Mouse (Mus musculus): ENCODE results near the gene Vps52. TPM values are rescaled to one million over a fixed set of nuclear protein-coding genes. Genes with fewer than 3 reads are reported as not detected.

Vps52 gene
- polyA plus RNA-seq, 1 experiment from 2014 or later, result 42.4 TPM

- Histone ChIP-seq H3K36me3 (peaks cover 20% of the 10 kb centered on the region), H3K9ac (no peak overlapping the region), H3K4me3 (replicated peaks) (no peak overlapping the region), H3K9me3 (no peaks in the 10 kb centered on the region), H3K27ac (no peak overlapping the region), H3K4me2 (no peak overlapping the region), H3K27me3 (replicated peaks) (no peaks in the 10 kb centered on the region), H3K4me1 (peaks cover 20% of the 10 kb centered on the region)
- no peak for ATAC-seq (ENCODE audit: insufficient read depth, low FRiP score, low read depth)
- 80% methylated on average over 21 of the region's 21 CpGs for WGBS
These were observed 20.1 kb upstream of the Vps52 start for GRCm38 (mm10) chr17:33935422-33936055.

DNA sequence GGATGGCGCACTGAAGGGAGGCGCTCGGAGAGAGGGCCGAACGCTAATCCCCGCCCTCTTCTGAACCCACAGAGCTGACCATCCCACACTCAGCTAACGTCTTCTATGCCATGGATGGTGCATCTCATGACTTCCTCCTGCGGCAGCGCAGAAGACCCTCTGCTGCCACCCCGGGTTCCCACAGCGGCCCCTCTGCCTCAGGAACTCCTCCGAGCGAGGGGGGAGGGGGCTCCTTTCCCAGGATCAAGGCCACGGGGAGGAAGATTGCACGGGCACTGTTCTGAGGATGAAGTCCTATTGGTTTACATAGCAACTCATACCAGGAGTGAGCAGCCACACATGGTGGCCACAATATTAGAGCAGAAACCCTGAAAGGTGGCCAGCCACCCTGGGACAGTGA is 18.6 kb upstream of the Vps52 start:
- Histone ChIP-seq H3K9me3 (no peaks in the 10 kb centered on the region), H3K36me3 (peaks cover 20% of the 10 kb centered on the region), H3K9ac (no peak overlapping the region), H3K4me2 (no peak overlapping the region), H3K27ac (no peak overlapping the region), H3K27me3 (replicated peaks) (no peaks in the 10 kb centered on the region), H3K4me1 (peaks cover 23% of the 10 kb centered on the region), H3K4me3 (replicated peaks) (no peak overlapping the region)
- WGBS, result 79% methylated on average over 15 of the region's 15 CpGs
- ATAC-seq (ENCODE audit: insufficient read depth, low FRiP score, low read depth), result no peak

GRCm38 (mm10) chr17:33938783-33939182 is 16.8 kb upstream of the Vps52 start:
- Histone ChIP-seq H3K4me2 (peak overlapping the region; percentile 94), H3K4me3 (replicated peaks) (peak overlapping the region; percentile 89; the same call in 1 of the 2 replicates), H3K4me1 (peaks cover 24% of the 10 kb centered on the region), H3K9ac (no peak overlapping the region), H3K9me3 (no peaks in the 10 kb centered on the region), H3K36me3 (peaks cover 23% of the 10 kb centered on the region), H3K27ac (no peak overlapping the region), H3K27me3 (replicated peaks) (no peaks in the 10 kb centered on the region)
- 75% methylated on average over 11 of the region's 11 CpGs for WGBS
- no peak for ATAC-seq (ENCODE audit: insufficient read depth, low FRiP score, low read depth)

GRCm38 (mm10) chr17:33940206-33940805 is 15.3 kb upstream of the Vps52 start, which contains the start of the genes Pfdn6 and Wdr46:
TSS of gene Pfdn6 (minus strand) at chr17:33940343.
TSS of gene Wdr46 (plus strand) at chr17:33940660.
- H3K4me1 ChIP-seq, result peaks cover 24% of the 10 kb centered on the region
- H3K4me3 ChIP-seq (replicated peaks), result peak within 1 kb of the TSS; percentile 89
- H3K36me3 ChIP-seq, result peaks cover 31% of the 10 kb centered on the region
- H3K9ac ChIP-seq, result peak within 1 kb of the TSS; percentile 82
- under 1% methylated on average over 36 of the region's 36 CpGs for WGBS
- ATAC-seq (ENCODE audit: insufficient read depth, low FRiP score, low read depth), result peak; percentile 90
- no peaks in the 10 kb centered on the region for H3K27me3 ChIP-seq (replicated peaks)
- H3K4me2 ChIP-seq, result peak within 1 kb of the TSS; percentile 94
- H3K9me3 ChIP-seq, result no peaks in the 10 kb centered on the region
- peak within 1 kb of the TSS; percentile 78 for H3K27ac ChIP-seq

DNA sequence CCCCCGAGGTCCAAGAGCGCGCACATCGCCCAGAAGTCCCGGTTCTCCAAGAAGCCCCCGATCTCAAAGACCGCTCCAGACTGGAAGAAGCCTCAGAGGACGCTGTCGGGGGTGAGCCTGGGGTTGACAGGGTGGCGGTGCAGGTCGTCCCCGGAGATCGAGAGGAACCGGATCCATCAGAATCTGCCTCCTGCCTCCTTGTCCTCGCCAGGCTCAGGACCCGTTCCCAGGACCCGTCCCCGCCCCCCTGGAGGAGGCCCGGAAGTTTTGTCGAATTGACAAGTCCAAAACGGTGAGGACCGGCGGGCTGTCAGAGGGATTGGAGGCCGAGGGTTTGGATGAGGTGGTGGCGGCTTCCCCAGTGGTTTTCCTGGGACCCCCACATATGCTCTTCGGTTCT is 14.6 kb upstream of the Vps52 start:
- Histone ChIP-seq H3K27me3 (replicated peaks) (no peaks in the 10 kb centered on the region), H3K4me3 (replicated peaks) (peak overlapping the region; percentile 89), H3K9ac (peak overlapping the region; percentile 82), H3K4me2 (peak overlapping the region; percentile 94), H3K9me3 (no peaks in the 10 kb centered on the region), H3K36me3 (peaks cover 25% of the 10 kb centered on the region), H3K27ac (no peak overlapping the region), H3K4me1 (peaks cover 24% of the 10 kb centered on the region)
- WGBS, result 2% methylated on average over 26 of the region's 26 CpGs
- ATAC-seq (ENCODE audit: insufficient read depth, low FRiP score, low read depth), result no peak

- no peaks in the 10 kb centered on the region for H3K9me3 ChIP-seq
- WGBS, result 48% methylated on average over 19 of the region's 19 CpGs
- ATAC-seq (ENCODE audit: insufficient read depth, low FRiP score, low read depth), result no peak
These were observed 14.2 kb upstream of the Vps52 start for GRCm38 (mm10) chr17:33941381-33941780.

GRCm38 (mm10) chr17:33943454-33943853 is 12.2 kb upstream of the Vps52 start:
- ATAC-seq (ENCODE audit: insufficient read depth, low FRiP score, low read depth), result no peak
- no peak overlapping the region for H3K27ac ChIP-seq
- no peaks in the 10 kb centered on the region for H3K9me3 ChIP-seq
- H3K36me3 ChIP-seq, result peaks cover 17% of the 10 kb centered on the region
- no peaks in the 10 kb centered on the region for H3K27me3 ChIP-seq (replicated peaks)
- no peak overlapping the region for H3K4me3 ChIP-seq (replicated peaks)
- H3K4me2 ChIP-seq, result no peak overlapping the region
- 92% methylated on average over 15 of the region's 15 CpGs for WGBS
- no peak overlapping the region for H3K9ac ChIP-seq
- H3K4me1 ChIP-seq, result peaks cover 24% of the 10 kb centered on the region

More at GRCm38 (mm10) chr17:33941381-33941780, 14.2 kb upstream of the Vps52 start:
- Histone ChIP-seq H3K4me2 (peak overlapping the region; percentile 94), H3K27me3 (replicated peaks) (no peaks in the 10 kb centered on the region), H3K4me3 (replicated peaks) (peak overlapping the region; percentile 89), H3K9ac (peak overlapping the region; percentile 82), H3K4me1 (peaks cover 24% of the 10 kb centered on the region), H3K27ac (no peak overlapping the region), H3K36me3 (peaks cover 25% of the 10 kb centered on the region)

DNA sequence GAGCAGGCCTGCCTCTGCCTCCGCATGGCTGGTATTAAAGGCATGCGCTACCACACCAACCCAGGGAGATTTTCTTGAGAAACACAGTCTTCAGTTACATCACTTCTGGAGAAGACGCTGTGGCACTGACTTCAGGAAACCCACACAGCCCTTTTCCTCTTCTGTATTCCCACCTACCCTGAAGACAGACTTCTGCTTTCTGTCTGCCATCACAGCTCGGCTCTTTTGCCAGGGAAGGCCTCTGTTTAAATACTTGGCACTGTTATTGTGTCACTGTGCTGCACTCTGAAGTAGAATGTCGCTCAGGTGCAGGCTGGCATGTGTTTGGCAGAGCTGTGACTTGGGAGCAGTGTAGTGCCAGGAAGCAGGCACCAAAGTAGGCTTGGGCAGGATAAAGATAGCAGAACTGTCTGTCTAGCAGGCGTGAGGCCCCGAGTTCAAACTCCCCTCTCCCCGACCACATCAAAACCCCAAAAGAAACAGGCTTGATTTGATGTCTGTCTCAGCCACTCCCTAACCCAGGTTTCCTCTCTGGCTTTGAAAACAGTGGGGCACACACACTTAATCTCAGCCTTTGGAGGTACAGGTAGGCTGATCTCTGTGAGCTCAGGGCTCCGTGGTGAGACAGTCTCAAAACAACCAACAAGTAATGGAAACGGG is 8.1 kb upstream of the Vps52 start:
- Histone ChIP-seq H3K9me3 (no peaks in the 10 kb centered on the region), H3K36me3 (peaks cover 19% of the 10 kb centered on the region), H3K9ac (no peak overlapping the region), H3K27me3 (replicated peaks) (no peaks in the 10 kb centered on the region), H3K27ac (no peak overlapping the region), H3K4me1 (peaks cover 24% of the 10 kb centered on the region), H3K4me3 (replicated peaks) (no peak overlapping the region), H3K4me2 (no peak overlapping the region)
- ATAC-seq (ENCODE audit: insufficient read depth, low FRiP score, low read depth), result no peak
- 84% methylated on average over 10 of the region's 10 CpGs for WGBS

DNA sequence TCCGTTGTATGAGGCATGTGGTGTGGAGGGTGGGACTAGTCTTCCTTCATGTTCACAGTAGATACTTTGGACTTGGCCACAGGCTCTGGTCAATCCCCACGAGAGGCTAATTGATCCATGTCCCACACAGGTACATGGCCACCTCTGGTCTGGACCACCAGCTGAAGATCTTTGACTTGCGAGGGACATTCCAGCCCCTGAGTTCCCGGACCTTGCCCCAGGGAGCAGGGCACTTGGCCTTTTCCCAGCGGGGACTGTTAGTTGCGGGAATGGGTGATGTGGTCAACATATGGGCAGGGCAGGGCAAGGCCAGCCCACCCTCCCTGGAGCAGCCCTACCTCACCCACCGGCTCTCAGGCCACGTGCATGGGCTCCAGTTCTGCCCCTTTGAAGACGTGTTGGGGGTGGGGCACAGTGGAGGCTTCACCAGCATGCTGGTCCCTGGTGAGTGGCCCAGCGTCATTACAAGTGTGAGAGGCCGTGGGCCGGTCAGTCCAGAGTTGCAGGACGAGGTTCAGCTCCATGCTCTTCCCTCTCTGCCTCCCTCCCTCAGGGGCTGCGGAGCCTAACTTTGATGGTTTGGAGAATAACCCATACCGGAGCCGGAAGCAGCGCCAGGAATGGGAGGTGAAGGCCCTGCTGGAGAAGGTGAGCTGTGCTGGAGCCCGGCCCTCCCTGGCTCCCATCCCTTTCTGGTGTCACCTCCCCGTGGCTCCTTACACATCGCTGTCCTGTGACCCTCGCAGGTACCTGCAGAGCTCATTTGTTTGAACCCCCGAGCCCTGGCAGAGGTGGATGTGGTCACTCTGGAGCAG is 7.3 kb upstream of the Vps52 start:
- H3K9me3 ChIP-seq, result no peaks in the 10 kb centered on the region
- peak overlapping the region; percentile 4; the same call in 1 of the 2 replicates for H3K27ac ChIP-seq
- no peak overlapping the region for H3K4me2 ChIP-seq
- peaks cover 31% of the 10 kb centered on the region for H3K4me1 ChIP-seq
- no peaks in the 10 kb centered on the region for H3K27me3 ChIP-seq (replicated peaks)
- ATAC-seq (ENCODE audit: insufficient read depth, low FRiP score, low read depth), result no peak
- peaks cover 25% of the 10 kb centered on the region for H3K36me3 ChIP-seq
- no peak overlapping the region for H3K4me3 ChIP-seq (replicated peaks)
- WGBS, result 85% methylated on average over 22 of the region's 22 CpGs
- no peak overlapping the region for H3K9ac ChIP-seq

DNA sequence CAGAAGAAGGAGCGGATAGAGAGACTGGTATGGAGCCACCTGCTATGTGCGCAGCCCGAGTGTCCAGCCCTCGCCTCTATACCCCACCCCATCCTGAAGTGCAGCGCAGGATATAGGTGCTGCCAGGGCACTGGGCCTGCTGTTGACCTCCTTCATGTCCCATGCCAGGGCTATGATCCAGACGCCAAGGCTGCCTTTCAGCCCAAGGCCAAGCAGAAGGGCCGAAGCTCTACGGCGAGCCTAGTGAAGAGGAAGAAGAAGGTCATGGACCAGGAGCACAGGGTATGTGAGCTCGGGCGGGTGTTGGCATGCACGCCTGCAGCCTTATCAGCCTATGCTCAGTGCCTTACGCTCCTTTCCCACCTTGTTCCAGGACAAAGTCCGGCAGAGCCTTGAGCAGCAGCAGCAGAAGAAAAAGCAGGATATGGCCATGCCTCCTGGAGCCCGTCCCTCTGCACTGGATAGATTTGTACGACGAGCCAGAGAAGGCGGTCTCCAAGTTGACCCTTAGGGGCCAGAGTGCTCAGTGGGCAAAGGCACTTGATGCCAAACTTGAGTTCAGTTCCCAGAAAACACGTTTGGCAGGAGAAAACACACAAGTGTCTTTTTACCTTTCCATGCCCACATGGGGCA is 6.6 kb upstream of the Vps52 start:
- H3K27ac ChIP-seq, result peak overlapping the region; percentile 26; the same call in 1 of the 2 replicates
- peaks cover 21% of the 10 kb centered on the region for H3K36me3 ChIP-seq

DNA sequence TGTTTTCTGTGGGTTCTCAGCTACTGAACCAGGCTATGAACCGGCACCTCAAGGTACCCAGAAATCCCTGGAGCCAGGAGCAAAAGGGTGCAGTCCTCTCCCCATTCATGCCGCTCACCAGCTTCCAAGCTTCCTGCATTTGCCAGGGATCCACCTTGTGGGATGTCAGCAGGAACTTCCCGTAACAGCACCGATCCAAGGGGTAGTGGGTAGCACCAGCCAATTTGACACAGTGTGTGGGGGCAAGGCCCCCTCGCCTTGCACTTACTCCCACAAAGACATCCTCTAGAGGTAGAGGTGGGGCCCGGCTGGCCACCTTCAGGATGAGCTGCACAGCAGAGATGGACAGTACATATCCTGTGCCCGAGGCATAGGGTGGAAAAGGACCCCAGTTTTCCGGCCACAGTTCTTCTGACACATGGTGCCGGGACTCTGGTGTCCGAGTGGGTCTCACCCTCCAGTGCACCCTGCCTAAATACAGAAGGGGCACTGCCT is 5.4 kb upstream of the Vps52 start:
- Histone ChIP-seq H3K4me1 (peaks cover 44% of the 10 kb centered on the region), H3K4me3 (replicated peaks) (peak overlapping the region; percentile 48), H3K9ac (peak overlapping the region; percentile 18; the same call in 1 of the 2 replicates), H3K27me3 (replicated peaks) (no peaks in the 10 kb centered on the region), H3K27ac (peak overlapping the region; percentile 94), H3K9me3 (no peaks in the 10 kb centered on the region), H3K4me2 (peak overlapping the region; percentile 88), H3K36me3 (peaks cover 12% of the 10 kb centered on the region)
- 73% methylated on average over 10 of the region's 10 CpGs for WGBS
- no peak for ATAC-seq (ENCODE audit: insufficient read depth, low FRiP score, low read depth)

More for the DNA sequence above, 6.6 kb upstream of the Vps52 start:
- H3K4me3 ChIP-seq (replicated peaks), result no peak overlapping the region
- ATAC-seq (ENCODE audit: insufficient read depth, low FRiP score, low read depth), result 0 out of 2 replicates have a peak, but pooled peaks have one; percentile 20
- WGBS, result 82% methylated on average over 19 of the region's 19 CpGs
- H3K9me3 ChIP-seq, result no peaks in the 10 kb centered on the region
- H3K9ac ChIP-seq, result no peak overlapping the region
- H3K27me3 ChIP-seq (replicated peaks), result no peaks in the 10 kb centered on the region
- H3K4me2 ChIP-seq, result no peak overlapping the region
- H3K4me1 ChIP-seq, result peaks cover 39% of the 10 kb centered on the region

Measured in stomach, embryonic 15.5 days (tissue).